Mouse (Mus musculus): ENCODE data around the gene Inip. TPM values are rescaled to one million over a fixed set of nuclear protein-coding genes. Genes with fewer than 3 reads are reported as not detected.

Inip gene
- polyA plus RNA-seq, 1 experiment from 2014 or later, result 39.0 TPM

GRCm38 (mm10) chr4:59823470-59823869, 22.1 kb upstream of the Inip start:
- H3K4me3 ChIP-seq, result no peak overlapping the region
- H3K9me3 ChIP-seq, result no peaks in the 10 kb centered on the region
- WGBS, result 32% methylated on average over 7 of the region's 7 CpGs
- peak overlapping the region; percentile 50; the same call in 1 of the 2 replicates for H3K9ac ChIP-seq
- H3K27me3 ChIP-seq (replicated peaks), result no peaks in the 10 kb centered on the region
- peak; percentile 7; the same call in 1 of the 2 replicates for ATAC-seq (ENCODE audit: extremely low read depth, insufficient number of reproducible peaks, low FRiP score, low TSS enrichment)
- no peak overlapping the region for H3K4me2 ChIP-seq
- H3K36me3 ChIP-seq, result no peaks in the 10 kb centered on the region
- H3K27ac ChIP-seq (replicated peaks), result 0 out of 2 replicates have a peak overlapping the region, but pooled peaks have one; percentile 8
- peaks cover 34% of the 10 kb centered on the region for H3K4me1 ChIP-seq

GRCm38 (mm10) chr4:59822119-59822518, 20.7 kb upstream of the Inip start:
- no peak overlapping the region for H3K27ac ChIP-seq (replicated peaks)
- ATAC-seq (ENCODE audit: extremely low read depth, insufficient number of reproducible peaks, low FRiP score, low TSS enrichment), result no peak
- peaks cover 47% of the 10 kb centered on the region for H3K4me1 ChIP-seq
- H3K4me3 ChIP-seq, result no peak overlapping the region
- no peaks in the 10 kb centered on the region for H3K36me3 ChIP-seq
- no peaks in the 10 kb centered on the region for H3K9me3 ChIP-seq
- 59% methylated on average over 4 of the region's 4 CpGs for WGBS
- no peaks in the 10 kb centered on the region for H3K27me3 ChIP-seq (replicated peaks)
- no peak overlapping the region for H3K4me2 ChIP-seq
- H3K9ac ChIP-seq, result no peak overlapping the region

GRCm38 (mm10) chr4:59821516-59821915, 20.1 kb upstream of the Inip start:
- Histone ChIP-seq H3K36me3 (no peaks in the 10 kb centered on the region), H3K9ac (no peak overlapping the region), H3K27me3 (replicated peaks) (no peaks in the 10 kb centered on the region), H3K9me3 (no peaks in the 10 kb centered on the region), H3K4me1 (peaks cover 53% of the 10 kb centered on the region), H3K27ac (replicated peaks) (no peak overlapping the region), H3K4me3 (no peak overlapping the region), H3K4me2 (no peak overlapping the region)
- no peak for ATAC-seq (ENCODE audit: extremely low read depth, insufficient number of reproducible peaks, low FRiP score, low TSS enrichment)
- 94% methylated on average over 1 of the region's 1 CpGs for WGBS

- Histone ChIP-seq H3K36me3 (no peaks in the 10 kb centered on the region), H3K4me1 (peaks cover 72% of the 10 kb centered on the region), H3K9ac (no peak overlapping the region), H3K9me3 (no peaks in the 10 kb centered on the region), H3K27me3 (replicated peaks) (no peaks in the 10 kb centered on the region), H3K4me2 (peak overlapping the region; percentile 34), H3K4me3 (no peak overlapping the region), H3K27ac (replicated peaks) (peak overlapping the region; percentile 5; the same call in 1 of the 2 replicates)
- ATAC-seq (ENCODE audit: extremely low read depth, insufficient number of reproducible peaks, low FRiP score, low TSS enrichment), result no peak
- WGBS, result 39% methylated on average over 12 of the region's 12 CpGs
Observed at GRCm38 (mm10) chr4:59819477-59820022, 18.2 kb upstream of the Inip start.

- 53% methylated on average over 7 of the region's 7 CpGs for WGBS
- Histone ChIP-seq H3K4me1 (peaks cover 75% of the 10 kb centered on the region), H3K9me3 (no peaks in the 10 kb centered on the region), H3K4me2 (peak overlapping the region; percentile 34), H3K9ac (no peak overlapping the region), H3K36me3 (no peaks in the 10 kb centered on the region), H3K27me3 (replicated peaks) (no peaks in the 10 kb centered on the region), H3K4me3 (no peak overlapping the region), H3K27ac (replicated peaks) (peak overlapping the region; percentile 5; the same call in 1 of the 2 replicates)
- ATAC-seq (ENCODE audit: extremely low read depth, insufficient number of reproducible peaks, low FRiP score, low TSS enrichment), result no peak
Observed at GRCm38 (mm10) chr4:59819054-59819472, 17.7 kb upstream of the Inip start.

- peak overlapping the region; percentile 5; the same call in 1 of the 2 replicates for H3K27ac ChIP-seq (replicated peaks)
- peaks cover 75% of the 10 kb centered on the region for H3K4me1 ChIP-seq
Observed at GRCm38 (mm10) chr4:59818498-59818897, 17.1 kb upstream of the Inip start.

GRCm38 (mm10) chr4:59817790-59818189, 16.4 kb upstream of the Inip start:
- H3K36me3 ChIP-seq, result no peaks in the 10 kb centered on the region
- H3K27me3 ChIP-seq (replicated peaks), result no peaks in the 10 kb centered on the region
- H3K27ac ChIP-seq (replicated peaks), result no peak overlapping the region
- no peak overlapping the region for H3K9ac ChIP-seq
- H3K4me1 ChIP-seq, result peaks cover 70% of the 10 kb centered on the region
- H3K9me3 ChIP-seq, result no peaks in the 10 kb centered on the region
- ATAC-seq (ENCODE audit: extremely low read depth, insufficient number of reproducible peaks, low FRiP score, low TSS enrichment), result no peak
- no peak overlapping the region for H3K4me3 ChIP-seq
- 61% methylated on average over 5 of the region's 5 CpGs for WGBS
- H3K4me2 ChIP-seq, result no peak overlapping the region

More at GRCm38 (mm10) chr4:59818498-59818897, 17.1 kb upstream of the Inip start:
- no peaks in the 10 kb centered on the region for H3K36me3 ChIP-seq
- no peaks in the 10 kb centered on the region for H3K27me3 ChIP-seq (replicated peaks)
- H3K9ac ChIP-seq, result no peak overlapping the region
- H3K4me3 ChIP-seq, result no peak overlapping the region
- WGBS, result 74% methylated on average over 10 of the region's 10 CpGs
- no peak for ATAC-seq (ENCODE audit: extremely low read depth, insufficient number of reproducible peaks, low FRiP score, low TSS enrichment)
- no peak overlapping the region for H3K4me2 ChIP-seq
- H3K9me3 ChIP-seq, result no peaks in the 10 kb centered on the region

GRCm38 (mm10) chr4:59816477-59816876, 15.1 kb upstream of the Inip start:
- Histone ChIP-seq H3K4me1 (peaks cover 65% of the 10 kb centered on the region), H3K9ac (no peak overlapping the region), H3K9me3 (no peaks in the 10 kb centered on the region), H3K4me3 (no peak overlapping the region), H3K4me2 (no peak overlapping the region), H3K27ac (replicated peaks) (no peak overlapping the region), H3K27me3 (replicated peaks) (no peaks in the 10 kb centered on the region), H3K36me3 (no peaks in the 10 kb centered on the region)
- no peak for ATAC-seq (ENCODE audit: extremely low read depth, insufficient number of reproducible peaks, low FRiP score, low TSS enrichment)
- 40% methylated on average over 9 of the region's 9 CpGs for WGBS

GRCm38 (mm10) chr4:59816016-59816415, 14.6 kb upstream of the Inip start:
- ATAC-seq (ENCODE audit: extremely low read depth, insufficient number of reproducible peaks, low FRiP score, low TSS enrichment), result no peak
- Histone ChIP-seq H3K4me1 (peaks cover 65% of the 10 kb centered on the region), H3K27ac (replicated peaks) (no peak overlapping the region), H3K36me3 (no peaks in the 10 kb centered on the region), H3K4me2 (no peak overlapping the region), H3K27me3 (replicated peaks) (no peaks in the 10 kb centered on the region), H3K4me3 (no peak overlapping the region), H3K9me3 (no peaks in the 10 kb centered on the region), H3K9ac (no peak overlapping the region)
- 55% methylated on average over 5 of the region's 5 CpGs for WGBS

- H3K9ac ChIP-seq, result no peak overlapping the region
- H3K9me3 ChIP-seq, result no peaks in the 10 kb centered on the region
- ATAC-seq (ENCODE audit: extremely low read depth, insufficient number of reproducible peaks, low FRiP score, low TSS enrichment), result no peak
- peaks cover 65% of the 10 kb centered on the region for H3K4me1 ChIP-seq
- no peaks in the 10 kb centered on the region for H3K27me3 ChIP-seq (replicated peaks)
- no peak overlapping the region for H3K27ac ChIP-seq (replicated peaks)
- no peak overlapping the region for H3K4me2 ChIP-seq
- no peak overlapping the region for H3K4me3 ChIP-seq
- 54% methylated on average over 4 of the region's 4 CpGs for WGBS
- H3K36me3 ChIP-seq, result no peaks in the 10 kb centered on the region
Observed at GRCm38 (mm10) chr4:59815121-59815810, 13.9 kb upstream of the Inip start.

- peak overlapping the region; percentile 20; the same call in 1 of the 2 replicates for H3K4me2 ChIP-seq
- peak overlapping the region; percentile 48; the same call in 1 of the 2 replicates for H3K9ac ChIP-seq
Observed at GRCm38 (mm10) chr4:59814094-59814493, 12.7 kb upstream of the Inip start.

More at GRCm38 (mm10) chr4:59814094-59814493, 12.7 kb upstream of the Inip start:
- 22% methylated on average over 7 of the region's 7 CpGs for WGBS
- Histone ChIP-seq H3K36me3 (peaks cover 4% of the 10 kb centered on the region; the same call in 1 of the 2 replicates), H3K4me1 (peaks cover 56% of the 10 kb centered on the region), H3K27ac (replicated peaks) (peak overlapping the region; percentile 33; the same call in 1 of the 2 replicates), H3K4me3 (no peak overlapping the region), H3K27me3 (replicated peaks) (no peaks in the 10 kb centered on the region), H3K9me3 (no peaks in the 10 kb centered on the region)
- ATAC-seq (ENCODE audit: extremely low read depth, insufficient number of reproducible peaks, low FRiP score, low TSS enrichment), result no peak
